Mouse (Mus musculus) MEL (cell line): ENCODE measurements around the gene Gm10203. TPM values are rescaled to one million over a fixed set of nuclear protein-coding genes. Genes with fewer than 3 reads are reported as not detected.

Experiments
- DNase-seq: peaks from one replicate; pipeline ENCODE4 v3.0.0; 2011; ENCODE audit warnings: low read depth, low spot score
- H3K27ac ChIP-seq: 2 replicates; pipeline ENCODE4 v1.5.1; 2012; ENCODE audit warnings: low read depth, mild to moderate bottlenecking, control low read depth, low read length, moderate library complexity; ENCODE audit not compliant: control insufficient read depth
- H3K27me3 ChIP-seq, 2 experiments: fragments of 150-350 bp in 1 of 2; sonication (generic) in 1 of 2; 2 replicates each; pipeline ENCODE4 v1.6.1; 2012; ENCODE audit warnings: low read length in 2 of 2, mild to moderate bottlenecking in 2 of 2, improper control_type of control experiment in 1 of 2, moderate library complexity in 1 of 2; ENCODE audit not compliant: insufficient read depth in 2 of 2, control insufficient read depth in 1 of 2
- H3K36me3 ChIP-seq, 2 experiments: 2 replicates each; pipeline ENCODE4 v1.6.1; 2012 to 2014; ENCODE audit warnings: low read length in 2 of 2, improper control_type of control experiment in 1 of 2, inconsistent platforms in 1 of 2, mild to moderate bottlenecking in 1 of 2; ENCODE audit not compliant: insufficient read depth in 2 of 2, control insufficient read depth in 1 of 2
- H3K4me1 ChIP-seq, 2 experiments: fragments of 150-350 bp in 1 of 2; sonication (generic) in 1 of 2; 2 replicates each; pipeline ENCODE4 v1.6.1; 2012; ENCODE audit warnings: low read length in 2 of 2, improper control_type of control experiment in 1 of 2, mild to moderate bottlenecking in 1 of 2; ENCODE audit not compliant: insufficient read depth in 2 of 2, control insufficient read depth in 1 of 2
- H3K4me3 ChIP-seq, 2 experiments: fragments of 150-350 bp in 1 of 2; sonication (generic) in 1 of 2; 2 replicates each; pipeline ENCODE4 v1.5.1; 2012; ENCODE audit warnings: low read depth in 2 of 2, low read length in 2 of 2, mild to moderate bottlenecking in 2 of 2, moderate library complexity in 2 of 2, control low read depth in 1 of 2, improper control_type of control experiment in 1 of 2; ENCODE audit not compliant: control insufficient read depth in 1 of 2, insufficient read depth in 1 of 2
- H3K79me2 ChIP-seq: 2 replicates; pipeline ENCODE4 v1.6.1; 2012; ENCODE audit warnings: mild to moderate bottlenecking, low read length, moderate library complexity; ENCODE audit not compliant: control insufficient read depth, poor library complexity, insufficient read depth
- H3K9ac ChIP-seq: 2 replicates; pipeline ENCODE4 v1.6.1; 2012; ENCODE audit warnings: low read depth, mild to moderate bottlenecking, control low read depth, low read length, moderate library complexity; ENCODE audit not compliant: control insufficient read depth, poor library complexity, severe bottlenecking
- H3K9me3 ChIP-seq: fragments of 150-350 bp; sonication (generic); replicated peaks from 2 replicates; pipeline ENCODE4 v1.6.1; 2012; ENCODE audit warnings: mild to moderate bottlenecking, low read length, improper control_type of control experiment, moderate library complexity; ENCODE audit not compliant: insufficient read depth
- CHD1 ChIP-seq: IDR thresholded peaks from 2 replicates; pipeline ENCODE4 v1.6.1; 2012; ENCODE audit warnings: low read depth, mild to moderate bottlenecking, inconsistent platforms, low read length, improper control_type of control experiment
- CHD2 ChIP-seq: IDR thresholded peaks from 2 replicates; pipeline ENCODE4 v1.6.1; 2011; ENCODE audit warnings: low read length, improper control_type of control experiment
- ELF1 ChIP-seq: IDR thresholded peaks from 2 replicates; pipeline ENCODE4 v1.6.1; 2014; ENCODE audit warnings: low read depth, mild to moderate bottlenecking, inconsistent platforms, low read length, improper control_type of control experiment, moderate library complexity
- EP300 ChIP-seq, 2 experiments: IDR thresholded peaks; 2 replicates each; pipeline ENCODE4 v1.6.1; 2011; ENCODE audit warnings: improper control_type of control experiment in 2 of 2, low read length in 2 of 2, low read depth in 1 of 2, mild to moderate bottlenecking in 1 of 2
- ETS1 ChIP-seq: IDR thresholded peaks from 2 replicates; pipeline ENCODE4 v1.6.1; 2012; ENCODE audit warnings: low read depth, mild to moderate bottlenecking, inconsistent platforms, low read length, improper control_type of control experiment, moderate library complexity
- GABPA ChIP-seq: IDR thresholded peaks from 2 replicates; pipeline ENCODE4 v1.6.1; 2012; ENCODE audit warnings: low read depth, mild to moderate bottlenecking, inconsistent platforms, low read length, improper control_type of control experiment, moderate library complexity
- GATA1 ChIP-seq: IDR thresholded peaks from 2 replicates; pipeline ENCODE4 v1.6.1; 2011; ENCODE audit warnings: low read depth, low read length, improper control_type of control experiment
- HCFC1 ChIP-seq: IDR thresholded peaks from 2 replicates; pipeline ENCODE4 v1.6.1; 2012; ENCODE audit warnings: low read depth, mild to moderate bottlenecking, inconsistent platforms, low read length, improper control_type of control experiment, moderate library complexity
- JUND ChIP-seq: IDR thresholded peaks from 2 replicates; pipeline ENCODE4 v1.6.1; 2011; ENCODE audit warnings: low read depth, mild to moderate bottlenecking, improper control_type of control experiment, low read length
- MXI1 ChIP-seq: IDR thresholded peaks from 2 replicates; pipeline ENCODE4 v1.6.1; 2011; ENCODE audit warnings: mild to moderate bottlenecking, low read depth, low read length, improper control_type of control experiment
- NRF1 ChIP-seq: IDR thresholded peaks from 2 replicates; pipeline ENCODE4 v1.6.1; 2014; ENCODE audit warnings: low read depth, mild to moderate bottlenecking, inconsistent platforms, low read length, improper control_type of control experiment, moderate library complexity; ENCODE audit not compliant: poor library complexity, insufficient read depth, severe bottlenecking
- RCOR1 ChIP-seq: IDR thresholded peaks from 2 replicates; pipeline ENCODE4 v1.6.1; 2012; ENCODE audit warnings: low read depth, mild to moderate bottlenecking, inconsistent platforms, low read length, improper control_type of control experiment
- SIN3A ChIP-seq: IDR thresholded peaks from 2 replicates; pipeline ENCODE4 v1.6.1; 2012; ENCODE audit warnings: low read length, improper control_type of control experiment, inconsistent platforms
- SMC3 ChIP-seq: IDR thresholded peaks from 2 replicates; pipeline ENCODE4 v1.6.1; 2011; ENCODE audit warnings: low read depth, low read length, improper control_type of control experiment
- TAL1 ChIP-seq: IDR thresholded peaks from 2 replicates; pipeline ENCODE4 v1.6.1; 2012; ENCODE audit warnings: mild to moderate bottlenecking, inconsistent platforms, low read length, moderate library complexity, mixed read lengths
- TBP ChIP-seq: IDR thresholded peaks from 2 replicates; pipeline ENCODE4 v1.8.0; 2011; ENCODE audit warnings: low read depth, low read length, improper control_type of control experiment
- TCF12 ChIP-seq: IDR thresholded peaks from 2 replicates; pipeline ENCODE4 v1.6.1; 2014; ENCODE audit warnings: low read depth, mild to moderate bottlenecking, inconsistent platforms, low read length, improper control_type of control experiment, moderate library complexity
- USF1 ChIP-seq: IDR thresholded peaks from 2 replicates; pipeline ENCODE4 v1.6.1; 2014; ENCODE audit warnings: low read depth, mild to moderate bottlenecking, inconsistent platforms, low read length, improper control_type of control experiment, moderate library complexity
- USF2 ChIP-seq, 2 experiments: IDR thresholded peaks; 2 replicates each; pipeline ENCODE4 v1.6.1; 2011 to 2012; ENCODE audit warnings: improper control_type of control experiment in 2 of 2, low read length in 2 of 2, borderline replicate concordance in 1 of 2, inconsistent platforms in 1 of 2, low read depth in 1 of 2, mild to moderate bottlenecking in 1 of 2; ENCODE audit not compliant: insufficient read depth in 1 of 2
- ZC3H11A ChIP-seq: IDR thresholded peaks from 2 replicates; pipeline ENCODE4 v1.6.1; 2012; ENCODE audit warnings: low read depth, mild to moderate bottlenecking, inconsistent platforms, low read length, improper control_type of control experiment
- polyA plus RNA-seq, 2 experiments: library from polyadenylated mRNA; stranded (reverse) in 1 of 2; unstranded in 1 of 2; fragments of >175 nt in 1 of 2; fragments of >200 nt in 1 of 2; gene quantifications; 2 replicates each; pipeline versions ENCODE4 v1.2.1 to v1.2.4; 2012; ENCODE audit warnings: low replicate concordance in 2 of 2, low read depth in 1 of 2; ENCODE audit not compliant: insufficient read length in 2 of 2, insufficient read depth in 1 of 2, missing spikeins in 1 of 2
- total RNA-seq: library from RNA; depleted of rRNA; stranded (reverse); fragments of 300-350 nt; gene quantifications from 2 replicates; pipeline ENCODE4 v1.2.3, GENCODE M21; 2012

The Gm10203 gene
- total and polyA plus RNA-seq, 3 experiments: not detected

- peaks cover 0 to 18% of the 10 kb centered on the region in 2 experiments; a peak in 2 of 4 replicates for H3K36me3 ChIP-seq
- TF ChIP-seq JUND: no peak
- TF ChIP-seq TBP: no peak
- no peak for TF ChIP-seq SMC3
- TF ChIP-seq ELF1: no peak
- TF ChIP-seq TCF12: no peak
- TF ChIP-seq TAL1: no peak
- no peak for TF ChIP-seq SIN3A
- TF ChIP-seq CHD1: no peak
- TF ChIP-seq GATA1: no peak
- no peak for TF ChIP-seq EP300 (IDR thresholded peaks at IDR 0.05; ENCODE audit: low read depth in 1 of 2, low read length in 2 of 2)
- no peak for TF ChIP-seq ZC3H11A
- no peak for TF ChIP-seq GABPA
- TF ChIP-seq MXI1: no peak
- no peak for TF ChIP-seq NRF1
- TF ChIP-seq RCOR1: no peak
- no peak for TF ChIP-seq ETS1
- no peak for TF ChIP-seq CHD2
- no peak for TF ChIP-seq HCFC1
- TF ChIP-seq USF1: no peak
- no peak for TF ChIP-seq USF2 (IDR thresholded peaks at IDR 0.05; ENCODE audit: borderline replicate concordance in 1 of 2, insufficient read depth in 1 of 2, low read depth in 1 of 2, low read length in 2 of 2)
Measured at GRCm38 (mm10) chr6:149154116-149155030, 24.4 kb downstream of the Gm10203 start.

More at GRCm38 (mm10) chr6:149154116-149155030, 24.4 kb downstream of the Gm10203 start:
- Histone ChIP-seq H3K79me2 (no peaks in the 10 kb centered on the region), H3K27ac (no peak overlapping the region), H3K27me3 (no peaks in the 10 kb centered on the region), H3K4me3 (no peak overlapping the region), H3K9me3 (no peaks in the 10 kb centered on the region), H3K9ac (no peak overlapping the region), H3K4me1 (peaks cover 8 to 11% of the 10 kb centered on the region in 2 experiments)
- DNase-seq: no peak
